20 mouse cellular contexts compared by ENCODE assay signal in the genomic region with DNA sequence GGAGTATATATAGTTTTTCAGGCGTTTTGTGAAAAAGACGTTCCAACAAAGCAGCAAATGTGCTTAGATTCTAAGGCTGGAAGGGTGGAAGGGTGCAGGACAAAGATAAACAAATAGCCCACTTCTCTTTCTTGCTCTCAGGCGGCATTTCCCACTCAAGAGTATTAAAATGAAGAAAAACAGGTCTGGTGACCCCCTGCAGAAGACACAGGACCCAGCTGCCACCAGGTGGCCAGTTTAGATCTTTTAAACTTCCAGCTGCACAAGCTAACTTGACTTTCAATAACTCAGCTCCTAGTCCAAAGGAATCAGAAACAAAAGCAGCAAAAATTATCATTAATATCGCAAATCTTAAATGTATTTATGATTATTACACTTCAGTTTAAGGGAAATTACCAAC. TPM values are rescaled to one million over a fixed set of nuclear protein-coding genes. Genes with fewer than 3 reads are reported as not detected.
DNase-seq lines count a peak whose midpoint lies in the region; ATAC-seq and TF ChIP-seq lines count a peak whose summit lies in the region.
"Had no signal": no experiment of that assay in that cellular context is flagged by ENCODE, and none has a peak within 500 bp of the region (broad histone marks: within the 10 kb centered on the region; RNA-seq: fewer than 3 reads in every experiment).

No protein-coding gene starts in this region.

- no peak for ATAC-seq in kidney, postnatal 0 days (replicated peaks; ENCODE audit: low FRiP score, low read depth)
- ATAC-seq in lung, embryonic 14.5 days (ENCODE audit: insufficient read depth): no peak
- ATAC-seq: forebrain, embryonic 14.5 days; inflammation-experienced regulatory T-cells, adult 6 months had no signal

- no peak overlapping the region for H3K9ac ChIP-seq in kidney, postnatal 0 days (ENCODE audit: low read depth, low read length)
- H3K9ac ChIP-seq in lung, embryonic 14.5 days: no peak overlapping the region
- no peak overlapping the region for H3K9ac ChIP-seq in ES-Bruce4 (ENCODE audit: low read depth, poor library complexity, severe bottlenecking)
- H3K9ac ChIP-seq: embryonic facial prominence, embryonic 15.5 days; hindbrain, embryonic 14.5 days; limb, embryonic 15.5 days; liver, embryonic 15.5 days; midbrain, embryonic 12.5 days had no signal

- TF ChIP-seq EP300 in ES-Bruce4 (IDR thresholded peaks at IDR 0.05; ENCODE audit: insufficient read depth, low read depth, low read length): no peak

- no peak overlapping the region for H3K4me2 ChIP-seq in kidney, postnatal 0 days (ENCODE audit: low read length)
- no peak overlapping the region for H3K4me2 ChIP-seq in lung, embryonic 14.5 days
- H3K4me2 ChIP-seq: embryonic facial prominence, embryonic 15.5 days; hindbrain, embryonic 14.5 days; limb, embryonic 15.5 days; liver, embryonic 15.5 days; midbrain, embryonic 12.5 days had no signal

- H3K27me3 ChIP-seq in kidney, postnatal 0 days (ENCODE audit: insufficient read depth, low read length): no peaks in the 10 kb centered on the region
- no peaks in the 10 kb centered on the region for H3K27me3 ChIP-seq in lung, embryonic 14.5 days (ENCODE audit: insufficient read depth, low read length)
- H3K27me3 ChIP-seq in ES-Bruce4 (ENCODE audit: control insufficient read depth, insufficient read depth, low read length, poor library complexity, severe bottlenecking): no peaks in the 10 kb centered on the region
- no peaks in the 10 kb centered on the region for H3K27me3 ChIP-seq in splenic B cell, adult 2 months (ENCODE audit: control insufficient read depth, insufficient read depth, low read length, poor library complexity, severe bottlenecking)
- H3K27me3 ChIP-seq: embryonic facial prominence, embryonic 15.5 days; limb, embryonic 15.5 days; liver, embryonic 15.5 days; midbrain, embryonic 12.5 days had no signal

- H3K36me3 ChIP-seq in kidney, postnatal 0 days (ENCODE audit: insufficient read depth, low read length): no peaks in the 10 kb centered on the region
- H3K36me3 ChIP-seq in lung, embryonic 14.5 days (ENCODE audit: insufficient read depth): no peaks in the 10 kb centered on the region
- H3K36me3 ChIP-seq in ES-Bruce4 (ENCODE audit: control insufficient read depth, insufficient read depth, low read length, poor library complexity, severe bottlenecking): no peaks in the 10 kb centered on the region; the same call in 1 of the 2 replicates
- H3K36me3 ChIP-seq in splenic B cell, adult 2 months (ENCODE audit: control insufficient read depth, insufficient read depth, low read length, poor library complexity, severe bottlenecking): no peaks in the 10 kb centered on the region
- H3K36me3 ChIP-seq: embryonic facial prominence, embryonic 15.5 days; limb, embryonic 15.5 days; liver, embryonic 15.5 days; midbrain, embryonic 12.5 days had no signal

- no peak for DNase-seq in kidney, postnatal 0 days (ENCODE audit: low spot score)
- DNase-seq in kidney, adult 9 months: no peak
- DNase-seq in lung, embryonic 14.5 days: peak; percentile 62
- no peak for DNase-seq in lung, adult 2 months
- DNase-seq in splenic B cell, adult 2 months (ENCODE audit: low read depth, low spot score): peak; percentile 20
- no peak for DNase-seq in Muller cell, postnatal 12 days (ENCODE audit: inconsistent ontology term)
- DNase-seq: adrenal gland, postnatal 14 days; cerebellum, adult 8-10 months; cerebellum, postnatal 36 days; gastrocnemius, adult 2 months; heart, postnatal 36 days; left cerebral cortex, postnatal 4 days had no signal

- H3K4me3 ChIP-seq in kidney, postnatal 0 days (replicated peaks; ENCODE audit: low read depth, low read length): no peak overlapping the region
- no peak overlapping the region for H3K4me3 ChIP-seq in lung, embryonic 14.5 days (ENCODE audit: low read depth, low read length)
- H3K4me3 ChIP-seq in lung, adult 2 months (replicated peaks; ENCODE audit: extremely low read depth, low read depth, low read length): no peak overlapping the region
- no peak overlapping the region for H3K4me3 ChIP-seq in ES-Bruce4 (ENCODE audit: low read depth, low read length)
- H3K4me3 ChIP-seq: embryonic facial prominence, embryonic 15.5 days; gastrocnemius, adult 2 months; limb, embryonic 15.5 days; liver, embryonic 15.5 days; midbrain, embryonic 12.5 days had no signal

- no peaks in the 10 kb centered on the region for H3K9me3 ChIP-seq in kidney, postnatal 0 days (replicated peaks; ENCODE audit: low read length)
- H3K9me3 ChIP-seq in lung, embryonic 14.5 days (ENCODE audit: low read depth, low read length): no peaks in the 10 kb centered on the region
- no peaks in the 10 kb centered on the region for H3K9me3 ChIP-seq in ES-Bruce4 (replicated peaks; ENCODE audit: control insufficient read depth, insufficient read depth, low read length, poor library complexity, severe bottlenecking)
- H3K9me3 ChIP-seq: embryonic facial prominence, embryonic 15.5 days; limb, embryonic 15.5 days; liver, embryonic 15.5 days; midbrain, embryonic 12.5 days had no signal

- WGBS in kidney, postnatal 0 days: 54% methylated on average over 4 of the region's 4 CpGs
- 35% methylated on average over 4 of the region's 4 CpGs for WGBS in lung, embryonic 14.5 days
- WGBS in lung, adult 2 months: 46% methylated on average over 4 of the region's 4 CpGs

- H3K27ac ChIP-seq in kidney, postnatal 0 days: no peak overlapping the region
- no peak overlapping the region for H3K27ac ChIP-seq in lung, embryonic 14.5 days (ENCODE audit: low read depth)
- H3K27ac ChIP-seq in ES-Bruce4 (ENCODE audit: insufficient read depth, low read length): 0 out of 2 replicates have a peak overlapping the region, but pooled peaks have one; percentile 6
- H3K27ac ChIP-seq: embryonic facial prominence, embryonic 15.5 days; gastrocnemius, adult 2 months; hindbrain, embryonic 14.5 days; limb, embryonic 15.5 days; liver, embryonic 15.5 days; midbrain, embryonic 12.5 days had no signal

- no peak for TF ChIP-seq POLR2A in lung, adult 2 months (IDR thresholded peaks at IDR 0.05; ENCODE audit: borderline replicate concordance, extremely low read depth, low read depth, low read length)
- TF ChIP-seq POLR2A in ES-Bruce4 (IDR thresholded peaks at IDR 0.05; ENCODE audit: insufficient read depth, low read length): no peak

- H3K4me1 ChIP-seq in kidney, postnatal 0 days (replicated peaks; ENCODE audit: insufficient read depth, low read length): no peaks in the 10 kb centered on the region; the same call in 1 of the 2 replicates
- 0 out of 2 replicates have a peak, but pooled peaks cover 5% of the 10 kb centered on the region for H3K4me1 ChIP-seq in lung, embryonic 14.5 days (ENCODE audit: insufficient read depth)
- H3K4me1 ChIP-seq in lung, adult 2 months (ENCODE audit: control insufficient read depth, insufficient read depth, low read length): peaks cover 6% of the 10 kb centered on the region
- H3K4me1 ChIP-seq in ES-Bruce4 (ENCODE audit: control insufficient read depth, insufficient read depth, low read length): no peaks in the 10 kb centered on the region

- peak; percentile 48 for TF ChIP-seq CTCF in kidney, postnatal 0 days (IDR thresholded peaks at IDR 0.05; ENCODE audit: low read depth)
- TF ChIP-seq CTCF in lung, embryonic 14.5 days (IDR thresholded peaks at IDR 0.05; ENCODE audit: low read depth): peak; percentile 35; the same call in 1 of the 2 replicates
- no peak for TF ChIP-seq CTCF in lung, adult 2 months (IDR thresholded peaks at IDR 0.05; ENCODE audit: insufficient read depth, low read length)
- TF ChIP-seq CTCF in ES-Bruce4 (IDR thresholded peaks at IDR 0.05; ENCODE audit: low read depth, low read length): no peak

RNA-seq across cellular contexts. Expression of gene Slc39a10, which starts 36.2 kb away (rescaled TPM):
- polyA plus RNA-seq in kidney, postnatal 0 days (2015; fragmentation: Nextera tagmentation; extraction: Ambion mirVana): 29.9 and 32.5 TPM in 2 replicates
- 57.0 and 60.1 TPM in 2 replicates for polyA plus RNA-seq in lung, embryonic 14.5 days (2014; fragmentation: Nextera tagmentation; extraction: Ambion mirVana)
- 6.1 and 8.1 TPM in 2 replicates for polyA plus RNA-seq in lung, adult 2 months (2012; rRNA removed)
- polyA plus RNA-seq in ES-Bruce4 (2011; ENCODE audit: insufficient read depth, insufficient read length, low read depth, missing spikeins): 62.9 and 65.6 TPM in 2 replicates

Comparison
In these comparisons a context has a peak if more than half of its experiments do, and no peak if none do; other contexts are left out.
1. DNase-seq: peak in lung, embryonic 14.5 days (single experiment) and splenic B cell, adult 2 months (single experiment); none in kidney, postnatal 0 days (single experiment), kidney, adult 9 months (single experiment), lung, adult 2 months (single experiment) and Muller cell, postnatal 12 days (single experiment).
2. CTCF ChIP-seq: peak in kidney, postnatal 0 days (single experiment) and lung, embryonic 14.5 days (single experiment); none in lung, adult 2 months (single experiment) and ES-Bruce4 (single experiment).